Mouse (Mus musculus) CH12F3 (cell line): ENCODE measurements around the gene Pex19.

Experiments
- in situ Hi-C: fragments of 300-500 bp; cut with MboI; formaldehyde crosslinking; loops from 2 replicates; pipeline ENCODE4 v1.14.3; 2020; ENCODE audit warnings: low sequenced_read_pairs

Gene Pex19

DNA sequence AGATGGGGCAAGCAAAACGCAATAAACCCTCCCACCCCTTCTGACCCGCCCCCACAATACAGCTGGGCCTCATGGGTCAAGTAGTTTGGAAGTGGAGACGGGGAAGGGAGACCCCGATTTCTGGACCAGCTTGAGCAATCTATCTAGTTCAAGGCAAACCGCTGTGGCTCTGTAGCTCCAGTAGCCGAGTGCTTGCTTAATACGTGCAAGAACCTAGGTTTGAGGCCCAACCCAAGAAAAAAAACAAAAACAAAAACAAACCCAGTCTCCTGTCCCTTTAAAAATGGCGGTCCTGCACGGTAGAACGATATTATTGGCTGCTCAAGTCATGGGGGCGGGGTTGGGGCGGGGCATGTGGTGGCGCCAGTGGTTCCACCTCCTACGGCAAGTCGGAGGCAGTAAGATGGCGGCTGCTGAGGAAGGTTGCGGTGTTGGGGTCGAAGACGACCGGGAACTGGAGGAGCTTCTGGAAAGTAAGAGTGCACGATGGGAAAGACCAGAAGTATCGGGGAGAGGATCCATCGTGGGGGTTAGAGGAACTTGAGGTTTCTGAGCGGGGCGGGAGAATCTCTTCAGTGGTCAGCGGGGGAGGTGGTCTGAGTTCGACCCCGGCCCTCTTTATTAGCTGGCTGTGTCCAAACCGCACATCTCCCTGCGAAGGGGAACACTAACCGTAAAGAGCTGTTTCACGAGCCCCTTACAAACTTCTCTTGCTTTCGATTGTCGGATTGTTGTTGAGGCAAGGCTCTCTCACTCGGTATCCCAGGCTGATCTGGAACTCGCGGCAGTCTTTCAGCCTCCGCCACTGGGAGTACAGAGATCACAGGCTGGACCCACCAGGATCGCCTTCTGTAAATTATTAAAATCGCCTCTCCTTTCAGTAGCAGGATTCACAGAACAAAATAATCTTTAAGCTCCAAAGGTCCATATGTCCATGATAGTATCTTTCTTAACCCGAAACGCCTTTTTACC is at the start of gene Pex19:
TSS of gene Pex19 (plus strand) at position 380 of the 972 bp plus-strand sequence.
- in situ Hi-C loops = no loop called here

GRCm38 (mm10) chr1:172077981-172078380 is 48.6 kb upstream of the Pex19 start:
- in situ Hi-C loops = no loop called here

DNA sequence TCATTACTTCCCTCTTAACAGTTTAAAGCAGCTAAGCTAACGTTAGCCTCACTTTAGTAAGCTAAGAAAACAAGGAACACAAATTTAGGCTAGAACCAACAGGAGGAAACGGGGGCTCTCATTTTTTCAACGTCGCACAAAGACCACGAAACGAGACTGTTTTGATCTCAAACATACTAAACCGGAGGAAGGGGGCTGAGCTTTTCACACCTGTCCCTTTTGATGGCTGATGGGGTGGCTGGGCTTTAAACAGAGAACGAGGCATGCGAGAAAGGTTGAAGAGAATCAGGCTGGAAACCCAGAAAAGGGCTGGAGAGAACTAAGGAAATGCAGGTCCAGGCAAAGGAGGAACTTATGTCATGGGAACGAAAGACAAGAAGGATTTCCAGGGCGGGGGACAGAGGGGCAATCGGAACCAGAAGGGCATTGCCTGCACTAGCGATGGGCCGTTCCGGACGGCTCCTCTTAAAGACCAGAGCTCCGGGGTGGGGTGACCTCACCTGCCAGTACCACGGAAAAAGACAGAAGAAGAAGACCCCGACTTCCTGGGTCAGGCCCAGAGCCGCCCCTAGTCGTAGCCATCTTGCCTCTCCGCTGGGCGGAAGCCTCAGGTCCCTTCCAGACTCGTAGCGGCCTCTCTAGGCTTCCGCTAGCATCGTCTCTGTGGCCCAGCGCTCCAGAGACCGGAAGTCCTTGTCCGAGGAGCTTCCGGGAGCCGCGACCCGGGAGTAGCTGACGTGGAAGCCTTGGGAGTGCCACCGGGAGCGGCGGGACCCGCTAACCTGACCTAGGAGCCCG is 44.3 kb upstream of the Pex19 start, which contains the start of the genes Copa and Ncstn:
TSS of gene Copa (plus strand) at position 429 of the 798 bp plus-strand sequence.
TSS of gene Ncstn (minus strand) at position 695 of the 798 bp plus-strand sequence.
- in situ Hi-C loops = no loop called here

- in situ Hi-C loops = no loop called here
These were observed 43.6 kb upstream of the Pex19 start for GRCm38 (mm10) chr1:172082899-172083445.

GRCm38 (mm10) chr1:172093522-172093921 is 33.0 kb upstream of the Pex19 start:
- in situ Hi-C loops = no loop called here

- in situ Hi-C loops = no loop called here
These were observed 32.3 kb upstream of the Pex19 start for GRCm38 (mm10) chr1:172094295-172094694.

- in situ Hi-C loops = no loop called here
These were observed 31.4 kb upstream of the Pex19 start for GRCm38 (mm10) chr1:172095202-172095601.

- in situ Hi-C loops = no loop called here
These were observed 27.1 kb upstream of the Pex19 start for GRCm38 (mm10) chr1:172099325-172100033.

DNA sequence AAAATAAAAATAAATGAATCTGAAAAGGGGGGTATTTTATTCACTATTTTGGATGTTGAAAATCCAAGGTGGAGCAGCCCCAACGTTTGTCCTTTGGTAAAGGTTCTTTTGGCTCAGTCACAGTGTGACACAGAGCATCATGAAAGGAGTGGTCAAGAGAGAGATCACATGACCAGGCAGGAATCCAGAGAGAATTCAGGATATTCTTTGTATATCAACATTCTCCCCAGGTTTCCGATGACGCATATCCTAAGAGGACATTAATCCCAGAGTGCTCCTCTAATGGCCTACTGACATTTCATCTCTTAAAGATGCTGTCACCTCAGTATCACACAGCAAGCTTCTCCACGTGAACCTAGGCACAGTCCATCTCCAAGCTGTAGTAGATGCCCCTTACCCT is 22.9 kb upstream of the Pex19 start:
- in situ Hi-C loops = no loop called here

- in situ Hi-C loops = no loop called here
These were observed 21.5 kb upstream of the Pex19 start for GRCm38 (mm10) chr1:172105101-172105500.

GRCm38 (mm10) chr1:172107777-172108477 is 18.6 kb upstream of the Pex19 start:
- in situ Hi-C loops = no loop called here

- in situ Hi-C loops = no loop called here
These were observed 9.6 kb upstream of the Pex19 start for GRCm38 (mm10) chr1:172116948-172117347.

DNA sequence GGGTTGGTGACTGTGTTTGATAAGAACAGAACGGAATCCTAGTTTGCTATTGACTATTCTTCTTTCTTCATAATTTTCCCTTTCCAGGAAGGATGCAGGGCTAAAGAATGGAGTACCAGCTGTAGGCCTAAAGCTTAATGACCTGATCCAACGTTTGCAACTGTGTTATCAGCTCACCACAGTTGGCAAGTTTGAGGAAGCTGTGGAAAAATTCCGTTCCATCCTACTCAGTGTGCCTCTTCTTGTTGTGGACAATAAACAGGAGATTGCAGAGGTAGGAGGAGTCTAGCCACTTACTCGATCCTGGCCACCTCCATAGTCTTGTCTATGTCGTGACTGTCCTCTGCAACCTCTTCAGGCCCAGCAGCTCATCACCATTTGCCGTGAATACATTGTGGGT is 7.5 kb upstream of the Pex19 start:
- in situ Hi-C loops = no loop called here

DNA sequence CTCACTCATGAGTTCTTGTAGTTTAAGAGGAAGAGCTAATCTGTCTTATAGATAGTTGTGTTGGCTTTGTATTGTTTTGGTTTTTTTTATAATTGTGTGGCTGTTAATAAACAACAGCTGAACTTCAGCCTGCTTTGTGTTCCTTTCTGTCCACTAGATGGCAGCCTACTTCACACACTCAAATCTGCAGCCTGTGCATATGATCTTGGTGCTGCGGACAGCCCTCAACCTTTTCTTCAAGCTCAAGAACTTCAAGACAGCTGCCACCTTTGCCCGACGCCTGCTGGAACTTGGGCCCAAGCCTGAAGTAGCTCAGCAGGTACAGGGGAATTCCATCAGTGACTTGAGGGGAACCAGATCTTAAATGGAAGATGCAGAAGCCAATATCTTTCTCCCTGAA is 6.8 kb upstream of the Pex19 start:
- in situ Hi-C loops = no loop called here

DNA sequence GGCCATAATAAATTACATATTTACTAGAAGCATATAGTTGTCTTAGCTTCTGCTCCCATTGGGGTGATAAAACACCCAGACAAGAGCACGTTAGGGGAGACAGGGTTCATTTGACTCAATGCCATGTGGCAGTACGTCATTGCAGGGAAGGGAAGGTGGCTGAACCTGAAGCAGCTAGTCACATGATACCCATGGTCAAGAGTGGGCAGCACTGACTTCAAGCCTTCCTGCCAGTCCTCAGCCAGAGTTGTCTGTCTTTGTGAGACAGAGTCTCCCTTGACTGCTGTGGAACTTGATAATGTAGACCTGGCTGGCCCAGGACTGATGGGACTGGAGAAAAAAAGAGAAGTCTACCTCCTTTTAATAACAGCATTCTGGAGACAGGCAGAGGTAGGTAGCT is 3.9 kb upstream of the Pex19 start:
- in situ Hi-C loops = no loop called here

DNA sequence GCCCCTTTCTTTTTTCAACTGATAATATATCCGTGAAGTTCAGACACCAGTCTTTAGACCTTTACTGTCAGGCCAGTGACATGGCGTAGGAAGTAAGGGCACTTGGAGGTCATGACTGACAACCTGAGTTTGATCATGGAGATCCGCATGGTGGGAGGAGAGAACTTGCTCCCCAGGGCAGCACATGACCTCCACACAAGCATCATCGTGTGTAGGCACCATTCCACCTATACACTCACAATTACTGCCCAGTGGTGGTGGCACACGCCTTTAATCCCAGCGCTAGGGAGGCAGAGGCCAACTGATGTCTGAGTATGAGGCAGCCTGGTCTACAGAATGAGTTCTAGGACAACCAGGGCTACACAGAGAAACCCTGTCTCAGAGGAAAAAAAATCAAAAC is 2.0 kb upstream of the Pex19 start:
- in situ Hi-C loops = no loop called here

GRCm38 (mm10) chr1:172127487-172127886 is 932 bp downstream of the Pex19 start:
- in situ Hi-C loops = no loop called here

DNA sequence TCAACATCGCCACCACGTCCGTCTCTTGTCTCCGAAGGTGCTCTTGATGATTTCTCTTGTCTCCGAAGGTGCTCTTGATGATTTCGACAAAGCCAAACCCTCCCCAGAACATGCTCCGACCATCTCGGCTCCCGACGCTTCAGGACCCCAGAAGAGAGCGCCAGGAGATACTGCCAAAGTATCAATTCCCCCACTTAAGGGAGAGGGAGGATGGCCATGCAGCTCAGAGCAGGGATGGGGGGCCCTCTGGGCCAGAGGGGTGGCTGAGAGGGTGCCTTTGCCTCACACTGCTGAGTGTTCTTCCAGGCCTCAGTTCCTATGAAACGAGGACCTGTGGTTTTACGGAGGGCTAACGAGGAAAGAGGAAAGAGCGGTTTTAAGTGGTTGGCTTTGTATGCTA is 2.0 kb downstream of the Pex19 start:
- in situ Hi-C loops = no loop called here

- in situ Hi-C loops = no loop called here
These were observed 2.6 kb downstream of the Pex19 start for GRCm38 (mm10) chr1:172129108-172129507.

DNA sequence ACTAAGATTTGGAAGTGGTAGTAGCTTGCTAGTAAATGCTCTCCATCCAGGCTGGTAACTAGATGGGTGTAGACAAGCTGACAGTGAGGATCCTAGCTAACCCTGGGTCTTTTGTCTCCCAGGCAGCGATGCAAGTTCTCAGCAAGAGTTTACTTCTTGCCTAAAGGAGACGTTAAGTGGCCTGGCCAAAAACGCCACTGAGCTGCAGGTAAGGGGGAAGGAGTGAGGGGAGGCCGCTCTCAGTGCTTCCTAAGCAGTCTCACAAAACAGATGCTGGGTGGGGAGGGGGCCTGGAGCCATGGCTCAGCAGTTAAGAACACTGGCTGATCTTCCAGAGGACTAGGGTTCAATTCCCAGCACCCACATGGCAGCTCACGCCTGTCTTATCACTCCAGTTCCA is 3.2 kb downstream of the Pex19 start:
- in situ Hi-C loops = no loop called here
